Mouse (Mus musculus): ENCODE results near the gene Cacng8. TPM values are rescaled to one million over a fixed set of nuclear protein-coding genes. Genes with fewer than 3 reads are reported as not detected.

Cacng8 gene
- total RNA-seq (2012; rRNA removed) (4.6 and 5.6 TPM in 2 replicates), polyA plus RNA-seq (2012; ENCODE audit: insufficient read depth in 1 of 2, insufficient read length in 2 of 2, low read depth in 1 of 2, low replicate concordance in 2 of 2, missing spikeins in 1 of 2) (1 to 10 TPM in 1 of 2 experiments, not detected in 1; 9.2 TPM)

GRCm38 (mm10) chr7:3390413-3391080 lies at the start of gene Cacng8:
Gene Cacng8, plus strand, starts transcription at chr7:3390683.
- TF ChIP-seq KAT2A (conservative IDR thresholded peaks at IDR 0.05; ENCODE audit: low read depth, low read length) (no peak), RAD21 (IDR thresholded peaks at IDR 0.05; ENCODE audit: low read depth, low read length) (no peak), MAZ (IDR thresholded peaks at IDR 0.05; ENCODE audit: low read depth, low read length) (peak; percentile 20; the same call in 1 of the 2 replicates), POLR2AphosphoS2 (IDR thresholded peaks at IDR 0.05; ENCODE audit: low read length) (no peak), MXI1 (IDR thresholded peaks at IDR 0.05; ENCODE audit: low read depth, low read length) (no peak), ETS1 (IDR thresholded peaks at IDR 0.05; ENCODE audit: low read depth, low read length) (no peak), EP300 (IDR thresholded peaks at IDR 0.05; ENCODE audit: low read depth in 1 of 2, low read length in 2 of 2) (no peak), MAX (IDR thresholded peaks at IDR 0.05; ENCODE audit: low read length) (no peak), HCFC1 (IDR thresholded peaks at IDR 0.05; ENCODE audit: low read depth, low read length) (no peak), CHD2 (IDR thresholded peaks at IDR 0.05; ENCODE audit: low read length) (peak; percentile 29; the same call in 1 of the 2 replicates)
- Histone ChIP-seq H3K79me2 (ENCODE audit: control insufficient read depth, insufficient read depth, low read length, poor library complexity) (peaks cover 16% of the 10 kb centered on the region), H3K36me3 (ENCODE audit: control insufficient read depth in 1 of 2, insufficient read depth in 2 of 2, low read length in 2 of 2) (peaks cover 3 to 23% of the 10 kb centered on the region in 2 experiments), H3K4me1 (ENCODE audit: control insufficient read depth in 1 of 2, insufficient read depth in 2 of 2, low read length in 2 of 2) (peaks cover 0 to 21% of the 10 kb centered on the region in 2 experiments; a peak in 3 of 4 replicates), H3K9ac (ENCODE audit: control insufficient read depth, low read depth, low read length, poor library complexity, severe bottlenecking) (peak within 1 kb of the TSS; percentile 37), H3K4me3 (ENCODE audit: control insufficient read depth in 1 of 2, insufficient read depth in 1 of 2, low read depth in 2 of 2, low read length in 2 of 2) (peak within 1 kb of the TSS; percentile 60 to 83), H3K27me3 (ENCODE audit: control insufficient read depth in 1 of 2, insufficient read depth in 2 of 2, low read length in 2 of 2) (no peaks in the 10 kb centered on the region), H3K27ac (ENCODE audit: control insufficient read depth, low read depth, low read length) (peak within 1 kb of the TSS; percentile 84), H3K9me3 (replicated peaks; ENCODE audit: insufficient read depth, low read length) (no peaks in the 10 kb centered on the region)
- peak; percentile 49 for DNase-seq (ENCODE audit: low read depth, low spot score)

GRCm38 (mm10) chr7:3343861-3344260 lies 46.6 kb upstream of the Cacng8 start:
- Histone ChIP-seq H3K4me3 (ENCODE audit: control insufficient read depth in 1 of 2, insufficient read depth in 1 of 2, low read depth in 2 of 2, low read length in 2 of 2) (no peak overlapping the region), H3K36me3 (ENCODE audit: control insufficient read depth in 1 of 2, insufficient read depth in 2 of 2, low read length in 2 of 2) (no peaks in the 10 kb centered on the region), H3K27ac (ENCODE audit: control insufficient read depth, low read depth, low read length) (no peak overlapping the region), H3K27me3 (ENCODE audit: control insufficient read depth in 1 of 2, insufficient read depth in 2 of 2, low read length in 2 of 2) (no peaks in the 10 kb centered on the region), H3K9ac (ENCODE audit: control insufficient read depth, low read depth, low read length, poor library complexity, severe bottlenecking) (no peak overlapping the region), H3K79me2 (ENCODE audit: control insufficient read depth, insufficient read depth, low read length, poor library complexity) (no peaks in the 10 kb centered on the region), H3K4me1 (ENCODE audit: control insufficient read depth in 1 of 2, insufficient read depth in 2 of 2, low read length in 2 of 2) (no peaks in the 10 kb centered on the region), H3K9me3 (replicated peaks; ENCODE audit: insufficient read depth, low read length) (no peaks in the 10 kb centered on the region)
- no peak for TF ChIP-seq BHLHE40 (IDR thresholded peaks at IDR 0.05; ENCODE audit: borderline replicate concordance, low read depth, low read length)
- TF ChIP-seq SMC3 (IDR thresholded peaks at IDR 0.05; ENCODE audit: low read depth, low read length), result no peak
- no peak for TF ChIP-seq MAX (IDR thresholded peaks at IDR 0.05; ENCODE audit: low read length)
- TF ChIP-seq SIN3A (IDR thresholded peaks at IDR 0.05; ENCODE audit: low read length), result no peak
- no peak for TF ChIP-seq MYC (IDR thresholded peaks at IDR 0.05; ENCODE audit: low read depth, low read length)
- no peak for TF ChIP-seq MXI1 (IDR thresholded peaks at IDR 0.05; ENCODE audit: low read depth, low read length)
- no peak for TF ChIP-seq POLR2AphosphoS5 (IDR thresholded peaks at IDR 0.05; ENCODE audit: borderline replicate concordance, low read depth, low read length)
- no peak for TF ChIP-seq POLR2A (IDR thresholded peaks at IDR 0.05; ENCODE audit: control insufficient read depth in 1 of 2, insufficient read depth in 1 of 2, low read depth in 1 of 2, low read length in 2 of 2, poor library complexity in 1 of 2)
- TF ChIP-seq MAFK (IDR thresholded peaks at IDR 0.05; ENCODE audit: borderline replicate concordance, low read depth, low read length), result no peak
- no peak for TF ChIP-seq ZNF384 (IDR thresholded peaks at IDR 0.05; ENCODE audit: low read depth, low read length)
- no peak for TF ChIP-seq RCOR1 (IDR thresholded peaks at IDR 0.05; ENCODE audit: low read depth, low read length)
- TF ChIP-seq MYB (IDR thresholded peaks at IDR 0.05; ENCODE audit: low read depth, low read length), result no peak
- TF ChIP-seq TBP (IDR thresholded peaks at IDR 0.05; ENCODE audit: low read depth, low read length), result no peak
- no peak for TF ChIP-seq GATA1 (IDR thresholded peaks at IDR 0.05; ENCODE audit: low read depth, low read length)
- no peak for TF ChIP-seq USF2 (IDR thresholded peaks at IDR 0.05; ENCODE audit: borderline replicate concordance in 1 of 2, insufficient read depth in 1 of 2, low read depth in 1 of 2, low read length in 2 of 2)
- no peak for TF ChIP-seq ZKSCAN1 (IDR thresholded peaks at IDR 0.05; ENCODE audit: low read depth, low read length)
- no peak for TF ChIP-seq CHD1 (IDR thresholded peaks at IDR 0.05; ENCODE audit: low read depth, low read length)
- no peak for TF ChIP-seq CTCF (IDR thresholded peaks at IDR 0.05 in 2 of 3, conservative IDR thresholded peaks at IDR 0.05 in 1 of 3; ENCODE audit: control insufficient read depth in 1 of 3, insufficient read depth in 1 of 3, low read depth in 2 of 3, low read length in 3 of 3, poor library complexity in 1 of 3, severe bottlenecking in 1 of 3)
- no peak for TF ChIP-seq E2F4 (IDR thresholded peaks at IDR 0.05; ENCODE audit: borderline replicate concordance, low read depth, low read length)
- DNase-seq (ENCODE audit: low read depth, low spot score), result no peak

All from MEL (cell line).